Mouse (Mus musculus) heart, adult 11 months (tissue): ENCODE measurements around the gene BC034090.

Experiments
- DNase-seq: peaks from one replicate; pipeline ENCODE4 v3.0.0; 2022

The BC034090 gene

GRCm38 (mm10) chr1:155243797-155244770 lies at the start of gene BC034090:
BC034090 (minus strand) TSS chr1:155244444.
- peak; percentile 97 for DNase-seq

DNA sequence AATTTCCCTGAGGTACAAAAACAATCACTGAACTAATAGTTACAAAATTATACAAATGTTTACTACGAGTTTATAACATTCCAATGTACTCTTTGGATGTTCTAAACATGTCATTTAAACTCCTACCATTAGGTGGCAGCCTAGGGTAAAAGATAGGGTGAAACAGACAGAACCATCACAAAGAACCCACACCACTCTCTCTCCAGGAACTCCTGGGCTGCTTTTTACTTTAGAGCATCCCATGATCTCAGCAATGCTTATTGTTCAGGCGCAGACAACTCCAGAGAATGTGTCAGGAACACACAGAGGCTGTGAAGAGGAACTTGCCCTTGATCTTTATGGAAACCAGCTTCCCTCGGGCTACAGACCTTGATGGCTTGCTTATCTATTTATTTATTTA lies 49.2 kb upstream of the BC034090 start:
- DNase-seq: no peak

DNA sequence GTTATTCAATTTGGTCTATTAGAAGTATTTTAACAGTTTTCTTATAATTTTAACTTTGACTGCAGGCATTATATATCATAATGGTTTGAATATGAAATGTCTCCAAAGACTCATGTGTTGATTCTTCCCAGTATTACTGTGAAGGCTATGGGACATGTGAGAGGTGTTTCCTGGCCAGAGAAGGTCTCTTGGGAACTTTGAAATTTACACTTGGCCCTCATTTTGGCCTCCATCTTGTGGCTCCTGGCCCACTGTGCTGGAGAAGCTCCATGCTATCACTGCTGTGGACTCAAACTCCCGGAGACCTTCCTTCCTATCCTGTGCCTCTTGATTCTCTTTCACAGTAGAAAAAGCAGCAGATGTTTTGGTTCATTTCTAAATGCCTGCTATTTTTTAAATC lies 45.2 kb upstream of the BC034090 start:
- DNase-seq: no peak

- no peak for DNase-seq
These were observed 43.8 kb upstream of the BC034090 start for GRCm38 (mm10) chr1:155288033-155288432.

GRCm38 (mm10) chr1:155283808-155284207 lies 39.6 kb upstream of the BC034090 start:
- DNase-seq: no peak

DNA sequence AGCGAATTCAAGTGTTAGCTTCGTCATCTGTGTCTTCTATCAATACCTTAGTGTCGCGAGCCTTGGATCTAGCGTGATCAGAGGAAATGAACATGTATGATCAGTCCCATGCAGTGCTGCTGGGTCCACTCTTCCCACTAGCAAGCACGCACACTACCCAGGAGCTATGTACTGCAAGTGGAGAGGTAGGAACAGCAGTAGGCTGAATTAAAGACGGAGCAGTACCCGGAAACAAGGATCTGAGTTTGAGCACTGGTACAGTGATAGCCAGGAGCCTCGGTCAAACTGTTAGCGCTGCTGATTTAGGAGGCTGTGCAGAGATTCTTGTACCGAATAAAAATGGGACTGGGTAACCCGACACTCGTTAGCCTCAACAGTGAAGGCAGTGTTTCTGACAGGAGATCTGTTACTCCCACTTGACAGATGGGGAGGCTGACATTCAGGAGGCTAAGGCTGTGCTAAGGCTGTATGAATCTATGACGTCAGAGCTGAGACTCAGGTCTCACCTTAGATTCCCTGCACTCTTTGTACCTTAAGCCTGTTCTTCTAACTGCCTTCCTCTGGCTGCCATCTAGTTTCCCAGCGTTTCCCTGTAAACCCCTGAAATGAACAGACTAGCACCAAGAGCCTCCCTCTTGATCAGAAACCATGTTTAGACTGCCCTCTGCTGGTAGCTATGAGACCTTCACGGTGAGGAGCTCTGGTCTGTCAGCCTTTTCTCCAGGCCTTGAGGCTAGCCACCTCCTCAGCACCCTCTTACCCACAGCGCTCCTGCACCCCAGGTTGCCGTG lies 37.0 kb upstream of the BC034090 start:
- DNase-seq: peak; percentile 90

- DNase-seq: no peak
These were observed 36.1 kb upstream of the BC034090 start for GRCm38 (mm10) chr1:155280306-155280705.

GRCm38 (mm10) chr1:155276381-155277033 lies 32.3 kb upstream of the BC034090 start:
- no peak for DNase-seq

GRCm38 (mm10) chr1:155275793-155276192 lies 31.5 kb upstream of the BC034090 start:
- DNase-seq: no peak

DNA sequence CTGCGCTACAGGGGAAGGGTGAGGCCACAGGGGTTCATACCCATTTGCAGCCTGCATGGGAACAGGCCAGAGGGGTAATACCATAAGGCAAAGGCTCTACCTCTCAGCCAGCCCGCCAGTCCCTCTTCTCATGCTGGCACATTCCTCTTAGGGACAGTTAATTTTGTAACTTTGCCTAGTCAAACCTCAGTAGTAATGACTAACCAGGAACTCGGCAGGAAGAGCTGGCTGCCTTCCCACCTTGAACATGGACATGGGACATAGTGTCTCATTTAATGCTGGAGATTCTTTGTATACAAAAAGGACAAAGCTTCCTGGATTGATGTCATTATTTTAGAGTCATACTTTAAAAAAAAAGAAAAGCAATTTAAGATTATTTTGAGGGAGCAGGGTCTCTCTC lies 30.7 kb upstream of the BC034090 start:
- peak; percentile 94 for DNase-seq

DNA sequence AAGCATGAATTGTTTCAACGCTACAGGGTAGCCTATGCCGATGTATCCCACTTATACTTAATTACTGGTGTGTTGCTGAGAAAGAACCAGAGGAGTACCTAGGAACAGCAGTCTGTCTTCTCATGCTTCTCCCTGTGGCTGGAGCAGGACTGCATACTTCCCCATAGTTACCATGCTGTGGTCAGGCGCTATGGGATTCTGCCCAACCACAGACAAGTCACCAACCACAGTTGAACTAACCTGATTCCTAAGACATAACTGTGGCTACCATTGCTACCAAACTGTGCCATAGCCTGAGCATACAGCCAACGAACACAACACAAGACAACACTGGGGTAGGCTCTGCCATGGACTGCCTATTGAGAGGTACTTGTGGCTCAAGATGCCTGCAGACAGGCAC lies 28.7 kb upstream of the BC034090 start:
- no peak for DNase-seq

DNA sequence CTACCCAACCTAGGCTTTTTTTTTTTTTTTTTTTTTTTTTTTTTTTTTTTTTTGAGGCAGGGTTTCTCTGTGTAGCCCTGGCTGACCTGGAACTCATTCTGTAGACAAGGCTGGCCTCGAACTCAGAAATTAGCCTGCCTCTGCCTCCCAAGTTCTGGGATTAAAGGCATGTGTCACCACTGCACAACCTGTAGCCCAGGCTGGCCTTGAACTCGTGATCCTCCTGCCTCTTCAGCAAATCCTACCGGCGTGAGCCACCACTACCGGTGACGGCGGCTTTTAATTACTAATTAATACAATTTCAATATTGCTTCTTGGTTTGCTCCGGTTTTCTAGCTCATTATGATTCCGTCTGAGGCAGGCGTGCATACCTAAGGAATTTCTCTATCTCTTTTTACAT lies 18.3 kb upstream of the BC034090 start:
- DNase-seq: peak; percentile 73

GRCm38 (mm10) chr1:155254309-155254708 lies 10.1 kb upstream of the BC034090 start:
- peak; percentile 30 for DNase-seq

GRCm38 (mm10) chr1:155253126-155253525 lies 8.9 kb upstream of the BC034090 start:
- DNase-seq: peak; percentile 23

- DNase-seq: peak; percentile 76
These were observed 8.4 kb upstream of the BC034090 start for GRCm38 (mm10) chr1:155252631-155253121.

- peak; percentile 77 for DNase-seq
These were observed 7.4 kb upstream of the BC034090 start for GRCm38 (mm10) chr1:155251596-155251995.

DNA sequence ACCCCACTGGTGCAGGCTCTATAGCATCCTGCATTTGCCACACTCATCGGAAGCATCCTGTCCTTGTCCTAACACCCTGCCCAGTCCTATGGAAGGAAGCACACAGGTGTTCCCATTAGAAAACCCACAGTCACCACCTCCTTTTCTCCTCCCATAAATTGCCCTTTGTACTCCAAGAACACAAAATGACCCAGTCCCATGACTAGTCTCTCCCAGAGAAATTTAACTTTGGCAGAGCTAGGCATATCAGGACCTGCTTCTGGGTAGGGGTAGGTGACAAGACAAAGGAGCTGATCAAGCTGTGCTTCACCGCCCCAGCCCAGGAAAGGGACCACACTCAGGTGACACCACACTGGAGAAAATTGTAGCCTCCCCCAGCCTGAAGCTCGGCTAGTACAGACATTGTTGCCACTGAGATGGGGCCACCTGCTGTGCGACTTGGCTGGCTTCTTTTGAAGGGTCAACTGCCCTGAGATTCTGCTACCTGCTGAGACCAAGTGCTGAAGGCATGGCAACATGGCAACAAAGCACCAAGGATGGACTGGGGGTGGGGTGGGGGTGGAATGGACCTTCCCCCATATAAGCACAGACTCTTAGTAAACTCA lies 6.4 kb upstream of the BC034090 start:
- peak; percentile 79 for DNase-seq

DNA sequence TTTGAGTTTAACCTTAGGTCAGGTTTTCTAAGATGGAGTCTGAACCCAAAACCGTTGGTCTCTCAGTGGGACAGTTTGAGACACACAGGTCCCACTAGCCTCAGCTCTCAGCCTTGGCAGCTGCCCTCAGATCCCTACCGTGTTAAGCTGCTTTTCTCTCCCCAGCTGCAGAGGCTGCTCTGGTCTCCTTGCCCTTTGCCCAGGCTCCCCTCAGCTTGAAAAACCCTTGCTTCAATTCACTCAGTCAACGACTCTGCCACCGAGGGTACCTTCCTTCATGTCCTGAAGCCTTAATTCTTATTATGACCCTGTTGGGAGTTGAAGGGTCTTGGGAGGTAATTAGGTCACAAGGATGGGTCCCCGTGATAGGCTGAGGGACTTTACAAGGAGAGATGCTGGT lies 5.7 kb upstream of the BC034090 start:
- peak; percentile 66 for DNase-seq

GRCm38 (mm10) chr1:155248041-155248440 lies 3.8 kb upstream of the BC034090 start:
- DNase-seq: peak; percentile 79

GRCm38 (mm10) chr1:155247441-155247840 lies 3.2 kb upstream of the BC034090 start:
- DNase-seq: no peak

GRCm38 (mm10) chr1:155245516-155245915 lies 1.3 kb upstream of the BC034090 start:
- DNase-seq: peak; percentile 90

DNA sequence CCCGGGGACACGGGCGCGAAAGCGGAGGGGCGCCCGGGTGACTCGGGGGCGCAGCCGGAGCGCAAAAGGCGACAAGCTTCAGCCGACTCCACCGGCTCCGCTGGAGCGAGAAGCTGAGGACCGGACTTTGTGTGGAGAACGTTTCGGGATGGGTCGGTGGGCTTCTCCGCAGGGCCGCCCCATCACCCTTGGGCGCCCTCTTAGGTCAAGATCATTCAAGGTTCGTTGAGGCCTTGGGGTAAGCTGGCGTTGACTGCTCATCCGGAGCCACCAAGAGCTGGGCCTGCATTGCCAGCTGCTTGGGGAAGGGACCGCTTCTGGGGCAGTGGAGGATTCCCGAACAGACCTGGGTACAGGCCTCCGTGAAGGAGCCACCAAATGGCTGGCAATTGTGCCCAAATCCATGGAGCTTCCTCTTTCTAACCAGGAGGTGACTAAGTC lies 547 bp upstream of the BC034090 start:
- DNase-seq: no peak

DNA sequence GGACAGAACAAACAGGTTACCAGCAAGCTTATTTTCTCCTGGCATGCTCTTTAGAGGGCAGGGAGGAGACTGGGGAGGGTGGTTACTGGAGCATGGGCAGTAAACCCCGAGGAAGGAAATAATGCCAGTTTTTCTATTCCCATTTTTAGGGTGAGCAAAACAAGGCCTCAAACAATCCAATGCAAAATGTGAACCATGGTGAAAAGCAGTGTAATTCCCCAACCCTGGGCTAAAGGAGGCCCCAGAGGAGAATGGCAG lies 1.8 kb downstream of the BC034090 start:
- DNase-seq: peak; percentile 84
